Mouse (Mus musculus) mature B cell (primary cell): ENCODE data around the gene Clec16a.

Experiments used
- in situ Hi-C: fragments of 300-500 bp; cut with MboI; formaldehyde crosslinking; loops from 2 replicates; pipeline ENCODE4 v1.14.3; 2019

The Clec16a gene

GRCm38 (mm10) chr16:10581234-10581898, 36.2 kb downstream of the Clec16a start:
- in situ Hi-C loops, result no loop called here

- in situ Hi-C loops, result no loop called here
Observed at GRCm38 (mm10) chr16:10585165-10585564, 40.0 kb downstream of the Clec16a start.

GRCm38 (mm10) chr16:10586546-10586945, 41.4 kb downstream of the Clec16a start:
- in situ Hi-C loops, result no loop called here

GRCm38 (mm10) chr16:10599888-10600740, 55.0 kb downstream of the Clec16a start:
- in situ Hi-C loops, result no loop called here

GRCm38 (mm10) chr16:10607802-10608201, 62.7 kb downstream of the Clec16a start:
- in situ Hi-C loops, result no loop called here

GRCm38 (mm10) chr16:10609921-10610320, 64.8 kb downstream of the Clec16a start:
- in situ Hi-C loops, result no loop called here

GRCm38 (mm10) chr16:10610801-10611200, 65.7 kb downstream of the Clec16a start:
- in situ Hi-C loops, result no loop called here

- in situ Hi-C loops, result no loop called here
Observed at GRCm38 (mm10) chr16:10611306-10611705, 66.2 kb downstream of the Clec16a start.

GRCm38 (mm10) chr16:10613996-10614395, 68.9 kb downstream of the Clec16a start:
- in situ Hi-C loops, result no loop called here

GRCm38 (mm10) chr16:10620961-10621614, 75.9 kb downstream of the Clec16a start:
- in situ Hi-C loops, result no loop called here

- in situ Hi-C loops, result no loop called here
Observed at GRCm38 (mm10) chr16:10621710-10622109, 76.6 kb downstream of the Clec16a start.

- in situ Hi-C loops, result no loop called here
Observed at GRCm38 (mm10) chr16:10626116-10626515, 81.0 kb downstream of the Clec16a start.

- in situ Hi-C loops, result no loop called here
Observed at GRCm38 (mm10) chr16:10627136-10627668, 82.1 kb downstream of the Clec16a start.

- in situ Hi-C loops, result no loop called here
Observed at GRCm38 (mm10) chr16:10628030-10628555, 83.0 kb downstream of the Clec16a start.

- in situ Hi-C loops, result no loop called here
Observed at GRCm38 (mm10) chr16:10628960-10629359, 83.8 kb downstream of the Clec16a start.

- in situ Hi-C loops, result no loop called here
Observed at GRCm38 (mm10) chr16:10629361-10629760, 84.2 kb downstream of the Clec16a start.

GRCm38 (mm10) chr16:10634940-10635339, 89.8 kb downstream of the Clec16a start:
- in situ Hi-C loops, result no loop called here

- in situ Hi-C loops, result no loop called here
Observed at GRCm38 (mm10) chr16:10637898-10638297, 92.8 kb downstream of the Clec16a start.

GRCm38 (mm10) chr16:10639111-10639889, 94.2 kb downstream of the Clec16a start:
- in situ Hi-C loops, result no loop called here

GRCm38 (mm10) chr16:10640041-10640440, 94.9 kb downstream of the Clec16a start:
- in situ Hi-C loops, result no loop called here

- in situ Hi-C loops, result no loop called here
Observed at GRCm38 (mm10) chr16:10641146-10641545, 96.0 kb downstream of the Clec16a start.
